Mouse (Mus musculus) CH12F3 (cell line): ENCODE data around the gene Gak.

ENCODE experiments used
- in situ Hi-C: fragments of 300-500 bp; cut with MboI; formaldehyde crosslinking; loops from 2 replicates; pipeline ENCODE4 v1.14.3; 2020; ENCODE audit warnings: low sequenced_read_pairs

Gene Gak

DNA sequence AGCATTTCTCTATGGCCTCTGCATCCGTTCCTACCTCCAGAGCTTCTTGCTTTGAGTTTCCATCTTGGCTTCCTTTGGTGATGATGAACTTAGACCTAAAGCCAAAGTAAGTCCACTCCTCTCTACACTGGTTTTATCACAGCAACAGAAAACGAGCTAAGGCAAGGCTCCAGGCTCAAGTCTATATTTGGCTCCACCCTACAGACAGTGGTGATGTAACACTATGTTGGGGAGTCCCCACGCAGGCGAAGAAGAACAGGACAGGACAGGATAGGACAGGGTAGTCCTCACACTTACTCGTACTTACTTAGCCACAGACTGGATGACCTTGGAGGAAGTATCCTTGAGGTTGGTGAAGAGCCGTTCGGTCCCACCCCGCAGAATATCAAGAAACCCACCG is 27.0 kb downstream of the Gak start:
- in situ Hi-C loops = no loop called here

DNA sequence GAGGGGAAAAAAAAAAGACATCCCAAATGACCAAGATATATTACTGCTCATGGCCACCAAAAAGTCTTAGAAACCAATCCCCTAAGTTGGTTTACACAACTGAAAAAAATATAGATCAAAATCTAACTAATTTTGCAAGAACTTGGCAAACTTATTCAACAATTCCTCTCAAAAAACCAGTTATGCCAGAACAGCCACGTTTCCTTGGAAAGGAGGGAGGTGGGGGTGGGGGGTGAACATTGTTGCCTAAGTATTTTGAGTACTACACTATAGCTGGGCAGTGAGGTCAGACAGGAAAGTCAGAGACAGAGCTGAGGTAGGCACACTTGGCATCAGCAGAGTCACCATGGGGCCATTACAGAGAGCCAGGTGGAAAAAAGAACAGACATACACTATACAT is 29.6 kb downstream of the Gak start:
- in situ Hi-C loops = no loop called here

- in situ Hi-C loops = no loop called here
Observed at GRCm38 (mm10) chr5:108581361-108581891, 48.1 kb downstream of the Gak start.

GRCm38 (mm10) chr5:108573054-108573453 is 56.5 kb downstream of the Gak start:
- in situ Hi-C loops = no loop called here

DNA sequence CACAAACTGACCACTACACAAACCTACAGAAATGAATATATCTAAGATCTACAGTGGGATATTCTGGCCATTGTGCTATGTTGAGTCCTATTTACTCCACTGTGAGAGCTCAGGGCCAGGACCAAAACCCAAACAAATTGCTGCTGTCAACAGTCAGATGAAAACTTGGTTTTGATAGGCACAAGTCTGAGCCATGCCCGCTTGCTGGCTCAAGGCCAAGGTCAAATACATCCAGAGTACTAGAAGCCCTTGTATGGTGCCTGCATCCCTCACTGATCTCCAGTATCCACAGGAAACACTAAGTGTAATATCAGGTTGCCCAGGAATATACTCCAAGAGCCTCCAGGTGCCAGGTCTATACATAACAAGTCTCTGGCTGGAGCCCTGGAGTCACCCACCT is 58.6 kb downstream of the Gak start:
- in situ Hi-C loops = no loop called here

DNA sequence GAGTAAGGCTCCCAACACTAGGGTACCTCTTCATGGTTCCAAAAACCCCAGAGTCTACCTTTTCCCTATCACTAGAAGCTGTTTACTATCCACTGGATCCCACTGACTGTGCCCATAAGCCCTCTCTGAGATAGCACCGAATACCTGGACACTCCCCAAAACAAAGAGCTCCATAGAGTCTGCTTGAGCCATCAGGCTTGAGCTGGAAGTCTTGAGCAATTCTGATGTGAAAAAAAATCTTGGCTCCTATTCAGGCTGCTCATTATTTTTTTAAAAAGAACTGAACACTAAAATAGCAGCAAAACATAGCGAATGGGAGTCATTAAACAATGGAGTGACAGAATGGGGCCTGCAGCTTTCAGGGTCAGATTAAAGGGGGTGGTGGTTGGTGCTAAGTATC is 62.5 kb downstream of the Gak start:
- in situ Hi-C loops = no loop called here

DNA sequence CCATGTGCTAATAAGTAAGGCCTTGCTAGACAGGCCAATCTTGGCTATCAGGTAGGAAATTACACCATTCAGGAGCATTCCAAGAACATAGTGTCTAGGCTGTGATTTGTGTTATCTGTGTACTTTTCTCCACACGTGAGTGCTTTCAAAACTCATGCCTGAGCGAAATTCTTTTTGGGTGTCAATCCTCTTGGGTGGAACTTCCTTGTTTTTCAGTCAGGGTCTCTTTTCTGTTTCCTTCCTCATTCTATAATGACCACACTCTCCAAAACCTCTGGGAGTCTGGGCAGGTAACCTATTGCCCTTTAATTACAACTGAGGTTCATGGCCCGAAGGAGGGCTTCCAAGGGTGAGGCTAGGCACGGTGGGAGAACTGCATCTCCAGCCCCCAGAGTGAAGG is 63.0 kb downstream of the Gak start:
- in situ Hi-C loops = no loop called here

DNA sequence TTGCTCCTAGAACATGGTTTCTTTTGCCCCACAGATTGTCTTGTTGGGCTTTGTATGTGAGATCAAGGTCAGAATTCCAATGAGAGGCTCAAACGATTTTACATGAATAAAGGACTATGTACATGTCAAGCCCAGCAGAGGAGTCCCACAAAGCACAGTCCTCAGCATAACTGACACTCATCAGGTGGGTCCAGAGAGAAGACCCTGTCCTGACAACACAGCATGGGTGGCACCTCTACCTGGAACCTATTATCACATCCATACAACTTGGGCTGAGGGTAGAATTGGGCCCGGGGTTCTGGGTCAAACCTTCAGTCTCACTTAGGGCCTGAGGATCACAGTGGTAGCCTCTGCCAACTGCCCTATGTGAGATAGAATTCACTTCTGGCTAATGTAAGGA is 64.2 kb downstream of the Gak start:
- in situ Hi-C loops = no loop called here

GRCm38 (mm10) chr5:108564346-108564745 is 65.2 kb downstream of the Gak start:
- in situ Hi-C loops = no loop called here

GRCm38 (mm10) chr5:108562483-108562882 is 67.1 kb downstream of the Gak start:
- in situ Hi-C loops = no loop called here

GRCm38 (mm10) chr5:108556986-108557385 is 72.6 kb downstream of the Gak start:
- in situ Hi-C loops = no loop called here

DNA sequence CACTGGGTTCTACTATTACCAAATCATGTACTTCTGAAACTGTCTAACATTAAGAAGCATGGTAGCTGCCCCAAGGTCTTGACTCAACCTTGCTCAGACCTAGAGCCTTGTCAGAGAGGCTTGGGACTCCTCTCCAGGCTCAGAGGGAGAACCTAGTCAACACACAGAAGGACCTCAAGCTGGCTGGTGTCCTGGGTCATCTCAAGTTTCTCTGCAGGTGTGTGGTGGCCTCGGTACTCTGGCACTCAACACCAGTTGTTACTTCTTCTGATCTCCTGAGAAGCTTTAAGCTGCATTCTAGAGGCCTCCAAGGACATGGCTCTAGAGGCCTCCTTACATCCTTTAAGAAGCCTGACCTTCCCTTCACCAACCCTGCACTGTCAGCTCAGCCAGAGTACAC is 75.5 kb downstream of the Gak start:
- in situ Hi-C loops = no loop called here

- in situ Hi-C loops = no loop called here
Observed at GRCm38 (mm10) chr5:108550207-108550594, 79.4 kb downstream of the Gak start.

DNA sequence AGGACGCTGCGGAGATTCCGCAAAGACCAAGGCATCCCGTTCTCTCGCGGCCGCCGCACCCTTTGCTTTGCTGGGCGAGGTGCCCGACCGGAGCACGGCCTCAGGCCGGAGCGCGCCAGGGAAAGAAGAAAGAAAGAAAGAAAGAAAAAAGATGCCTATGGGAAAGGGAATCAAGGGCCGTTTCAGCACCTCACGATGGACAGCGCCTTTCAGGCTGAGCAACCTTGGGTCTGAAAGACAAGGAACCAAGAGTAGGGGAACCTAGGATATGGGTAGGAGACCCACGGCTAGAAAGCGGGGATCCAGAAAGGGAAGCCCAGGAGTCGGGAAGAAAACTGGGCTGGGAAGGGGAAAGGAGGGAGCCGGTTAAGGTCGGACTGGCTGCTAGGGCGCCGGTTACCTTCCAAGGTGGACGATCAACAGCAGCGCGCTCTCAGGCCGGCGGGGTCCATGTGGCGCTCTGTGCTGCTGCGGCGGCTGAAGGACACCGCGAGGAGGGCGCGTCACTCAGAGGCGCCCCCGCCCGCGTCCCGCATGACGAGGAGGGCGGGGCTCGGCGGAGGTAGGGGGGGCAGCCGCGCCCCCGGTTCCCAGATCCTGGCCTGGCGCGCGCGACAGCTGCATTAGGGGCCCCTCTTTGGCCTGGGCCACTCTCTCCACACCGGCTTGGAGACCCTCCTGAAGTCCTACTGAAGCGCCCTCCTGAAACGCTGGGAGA is 79.9 kb downstream of the Gak start, which contains the start of gene Cplx1:
TSS of gene Cplx1 (minus strand) at position 536 of the 718 bp plus-strand sequence.
- in situ Hi-C loops = no loop called here

DNA sequence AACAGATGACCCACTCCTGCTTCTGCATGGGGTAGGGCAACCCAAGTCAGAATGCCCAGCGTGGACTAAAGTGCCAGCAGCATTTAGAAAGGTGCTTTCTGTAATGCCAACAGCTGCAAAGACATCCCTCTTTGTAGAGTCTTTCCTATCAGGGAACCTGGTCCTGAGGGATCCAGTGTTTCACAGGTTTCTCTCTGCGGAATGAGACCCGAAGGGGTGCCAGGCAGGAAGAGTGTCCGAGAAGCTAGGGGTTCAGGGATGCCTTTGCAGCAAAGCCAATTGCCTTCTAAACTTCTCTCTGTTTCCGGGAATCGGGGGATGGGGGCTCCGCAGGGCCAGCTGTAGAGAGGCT is 80.4 kb downstream of the Gak start:
- in situ Hi-C loops = no loop called here

DNA sequence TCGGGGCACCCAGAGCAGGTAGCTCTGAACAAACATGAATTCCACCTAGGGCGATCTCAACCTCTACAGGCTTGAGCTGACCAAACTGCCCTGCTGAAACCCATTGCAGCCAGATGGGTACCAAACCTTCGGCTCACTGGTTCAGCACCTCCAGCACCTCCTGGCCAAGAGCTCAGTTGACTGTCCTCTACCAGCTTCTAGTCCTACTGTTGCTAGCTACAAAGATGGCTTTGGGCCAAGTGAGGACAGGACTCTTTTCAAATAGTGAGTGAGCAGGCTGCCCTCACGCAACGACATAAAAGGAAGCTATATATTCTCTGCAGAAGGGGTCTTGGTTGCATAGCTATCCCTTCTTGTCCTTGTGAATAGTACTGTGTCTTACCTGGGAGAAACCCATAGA is 81.9 kb downstream of the Gak start:
- in situ Hi-C loops = no loop called here

GRCm38 (mm10) chr5:108543516-108544291 is 85.9 kb downstream of the Gak start:
- in situ Hi-C loops = no loop called here

- in situ Hi-C loops = no loop called here
Observed at GRCm38 (mm10) chr5:108534188-108534587, 95.4 kb downstream of the Gak start.

- in situ Hi-C loops = no loop called here
Observed at GRCm38 (mm10) chr5:108522597-108522996, 107.0 kb downstream of the Gak start.

- in situ Hi-C loops = no loop called here
Observed at GRCm38 (mm10) chr5:108521896-108522295, 107.7 kb downstream of the Gak start.

DNA sequence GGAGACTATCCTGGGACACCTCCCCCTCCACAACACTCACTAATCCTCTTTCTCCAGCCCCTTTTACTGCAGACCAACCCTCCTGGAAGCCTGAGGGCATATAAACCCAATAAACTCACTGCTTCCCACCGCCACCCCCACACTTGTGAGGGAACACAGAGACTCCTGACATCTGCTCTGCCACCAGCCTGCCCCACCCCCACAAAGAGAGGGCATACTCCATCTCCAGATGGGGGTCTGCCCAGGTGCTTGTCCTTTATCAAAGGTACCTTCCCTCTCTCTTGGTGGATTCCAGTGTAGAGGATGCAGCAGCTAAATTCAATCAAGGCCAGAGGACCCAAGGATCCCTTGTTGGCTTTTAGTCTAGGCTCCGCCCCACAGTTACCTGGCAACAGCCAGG is 108.5 kb downstream of the Gak start:
- in situ Hi-C loops = no loop called here

DNA sequence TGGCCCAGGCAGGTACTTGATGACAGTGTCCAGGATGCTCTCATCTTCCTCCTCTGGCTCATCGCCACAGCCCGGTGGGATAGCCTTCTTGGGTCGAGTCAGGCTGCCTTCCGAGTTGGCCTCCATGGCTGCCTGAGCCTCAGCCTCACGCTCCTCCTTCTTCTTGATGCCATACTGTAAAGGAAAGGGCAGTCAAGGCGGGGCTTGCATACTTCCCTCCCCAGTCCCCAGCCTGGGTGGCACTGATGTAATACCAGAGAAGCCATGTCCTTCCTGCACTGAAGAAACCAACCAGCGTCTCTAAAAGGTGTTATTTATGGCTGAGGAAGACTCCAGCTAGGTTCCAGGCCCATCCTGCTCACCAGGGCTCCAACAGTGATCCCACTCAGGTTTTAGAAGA is 109.4 kb downstream of the Gak start:
- in situ Hi-C loops = no loop called here
